Mouse (Mus musculus): Measurements from ENCODE around the gene Bpifc. TPM values are rescaled to one million over a fixed set of nuclear protein-coding genes. Genes with fewer than 3 reads are reported as not detected.

The Bpifc gene
- polyA plus RNA-seq, 1 experiment: not detected

DNA sequence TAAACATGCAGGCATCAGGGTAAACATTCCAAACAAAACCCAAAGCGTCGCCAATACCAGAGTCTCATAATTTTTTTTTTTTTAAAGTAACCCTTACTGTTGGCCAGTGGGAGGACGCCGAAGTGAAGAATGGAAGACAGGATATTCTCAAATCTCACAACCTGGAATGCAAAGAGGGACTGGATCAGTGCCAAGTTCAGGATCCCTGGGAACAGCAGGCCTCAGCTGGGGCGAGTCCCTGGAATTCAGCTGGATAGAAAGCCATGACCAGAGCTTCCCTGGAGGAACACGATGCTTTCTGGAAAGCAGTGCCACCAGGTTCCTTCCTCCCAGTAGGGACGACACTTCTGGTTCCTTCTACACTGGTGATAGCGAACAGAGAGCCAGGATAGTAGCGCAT lies 48.8 kb downstream of the Bpifc start:
- no peak for DNase-seq (ENCODE audit: low read depth, low spot score)
- 59% methylated on average over 9 of the region's 9 CpGs for WGBS

DNA sequence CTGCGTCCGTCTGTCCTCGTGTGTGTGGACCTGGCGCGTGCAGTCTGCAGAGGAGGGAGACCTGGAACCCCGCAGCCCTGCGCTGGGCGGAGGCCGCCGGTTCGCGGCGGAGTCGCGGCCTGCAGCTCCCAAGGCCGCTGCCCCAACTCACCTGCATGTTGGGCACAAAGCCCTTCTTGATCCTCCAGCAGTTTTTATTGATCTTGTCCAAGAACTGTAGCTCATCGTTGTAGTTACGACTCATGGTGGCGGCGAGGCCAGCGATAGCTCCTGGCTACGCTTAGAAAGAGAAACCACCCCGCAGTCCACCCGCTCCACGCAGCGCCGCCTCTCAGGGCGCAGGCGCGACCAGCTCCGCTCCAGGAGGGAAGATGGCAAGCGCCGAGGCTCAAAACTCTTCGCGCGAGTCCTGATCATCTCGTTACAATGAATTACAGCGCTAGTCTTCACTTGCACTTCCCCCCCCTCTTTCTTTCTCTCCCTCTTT lies 54.2 kb downstream of the Bpifc start, which contains the start of gene Rtcb:
Gene Rtcb (minus strand): TSS at position 360 of the 487 bp plus-strand sequence.
- DNase-seq (ENCODE audit: low read depth, low spot score): peak; percentile 92
- under 1% methylated on average over 38 of the region's 38 CpGs for WGBS

DNA sequence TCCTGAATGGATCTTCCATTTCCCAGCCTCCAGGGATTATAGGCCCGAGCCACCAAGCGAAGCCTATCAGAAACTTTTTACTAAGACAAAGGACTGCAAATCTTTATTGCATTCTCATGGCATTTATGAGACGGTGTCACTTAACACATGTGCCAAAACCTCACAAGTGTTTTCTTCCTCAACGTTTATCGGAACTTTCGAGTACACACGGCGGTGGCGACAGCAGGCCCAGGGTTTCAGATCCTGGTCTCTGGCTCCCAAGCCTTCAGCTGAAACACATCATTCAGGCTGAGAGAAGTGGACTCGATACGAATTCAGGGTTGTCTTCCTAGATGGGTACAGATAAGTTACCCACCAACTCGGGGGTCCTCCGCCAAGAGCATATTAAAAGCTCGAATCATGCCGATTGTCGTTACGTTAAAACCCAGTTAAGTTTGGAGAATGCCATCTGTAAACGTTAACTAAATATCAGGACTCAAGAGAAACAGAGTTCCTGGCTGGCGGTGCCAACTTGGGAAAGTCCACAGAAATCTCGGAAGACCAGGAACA lies 54.8 kb downstream of the Bpifc start:
- no peak for DNase-seq (ENCODE audit: low read depth, low spot score)
- WGBS: under 1% methylated on average over 20 of the region's 20 CpGs

GRCm38 (mm10) chr10:85954429-85954828 lies 57.3 kb downstream of the Bpifc start:
- 24% methylated on average over 2 of the region's 2 CpGs for WGBS
- DNase-seq (ENCODE audit: low read depth, low spot score): no peak

DNA sequence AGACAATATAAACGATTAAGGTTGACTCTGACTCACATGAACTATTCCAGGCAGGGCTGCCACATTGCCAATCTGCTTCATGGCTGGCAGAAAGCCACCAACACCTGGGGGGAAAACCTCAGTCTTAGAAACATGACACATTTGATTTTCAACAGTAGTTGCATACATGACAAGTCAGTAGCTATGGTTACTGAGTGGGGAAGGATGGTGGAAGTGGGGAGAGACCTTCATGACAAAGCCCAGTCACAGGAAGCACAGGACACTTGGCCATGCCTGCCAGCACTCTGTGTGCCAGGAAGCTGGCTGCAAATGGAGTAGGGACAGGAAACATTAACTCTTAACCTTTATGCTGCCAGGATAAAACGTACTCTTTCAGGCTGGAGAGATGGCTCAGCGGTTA lies 58.3 kb downstream of the Bpifc start:
- 28% methylated on average over 3 of the region's 3 CpGs for WGBS
- DNase-seq (ENCODE audit: low read depth, low spot score): no peak

DNA sequence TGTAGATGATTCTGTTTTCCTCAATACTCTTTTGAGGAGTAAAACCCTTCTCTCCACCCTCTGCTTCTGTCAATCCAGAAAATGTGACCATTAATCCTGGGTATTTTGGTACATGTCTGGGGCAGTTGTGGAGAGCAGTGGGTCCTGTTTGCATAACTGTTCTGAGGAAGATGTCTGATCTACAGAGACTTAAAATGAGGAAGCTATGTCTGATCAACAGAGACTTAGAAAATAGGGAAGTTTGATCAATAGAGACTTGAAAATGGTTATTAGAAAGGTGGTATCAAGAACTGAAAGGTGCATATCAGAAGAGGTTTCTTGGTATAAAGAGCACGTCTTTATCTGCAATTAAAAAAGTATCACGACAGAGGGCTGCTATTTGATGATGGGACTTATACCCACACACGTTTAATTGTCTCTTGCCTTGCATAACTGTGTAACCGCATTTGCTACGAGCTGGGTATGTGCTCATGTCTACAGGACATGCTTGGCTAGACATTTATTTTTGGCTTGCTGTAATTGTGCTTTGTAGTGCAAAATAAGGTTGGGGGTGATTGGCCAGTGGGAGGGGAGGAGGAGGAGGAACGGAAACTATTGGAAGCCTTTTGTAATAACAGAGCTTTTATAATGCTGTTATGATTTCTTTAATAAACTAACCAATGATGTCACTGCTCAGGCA lies 59.8 kb downstream of the Bpifc start:
- no peak for DNase-seq (ENCODE audit: low read depth, low spot score)
- 82% methylated on average over 6 of the region's 6 CpGs for WGBS

GRCm38 (mm10) chr10:85948483-85949196 lies 63.1 kb downstream of the Bpifc start:
- no peak for DNase-seq (ENCODE audit: low read depth, low spot score)

DNA sequence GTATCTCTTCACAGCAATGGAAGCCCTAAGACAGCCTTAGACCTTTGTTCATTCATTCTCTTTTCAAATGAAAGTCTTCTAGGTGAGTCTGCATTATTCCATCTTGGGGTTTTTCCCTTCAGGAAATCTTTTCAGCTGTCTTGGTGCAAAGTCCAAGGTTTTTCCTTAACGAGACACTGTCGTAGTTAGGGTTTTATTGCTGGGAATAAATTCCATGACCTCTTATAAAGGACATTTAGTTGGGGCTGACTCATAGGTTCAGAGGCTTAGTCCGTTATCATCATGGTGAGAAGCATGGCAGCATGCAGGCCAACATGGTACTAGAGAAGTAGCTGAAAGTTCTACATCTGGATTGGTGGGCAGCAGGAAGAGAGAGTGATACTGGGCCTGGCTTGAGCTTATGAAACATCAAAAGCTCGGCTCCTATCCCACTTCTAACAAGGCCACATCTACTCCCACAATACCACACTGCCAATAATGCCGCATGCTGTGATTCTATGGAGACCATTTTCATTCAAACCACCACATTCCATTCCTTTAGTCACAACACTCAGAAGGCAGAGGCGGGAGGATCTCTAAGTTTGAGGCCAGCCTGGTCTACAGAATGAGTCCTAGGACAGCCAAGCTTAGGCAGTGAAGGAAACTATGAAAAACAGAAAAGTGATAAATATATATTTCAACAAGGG lies 75.3 kb downstream of the Bpifc start:
- 66% methylated on average over 6 of the region's 6 CpGs for WGBS
- peak; percentile 56 for DNase-seq (ENCODE audit: low read depth, low spot score)

More at GRCm38 (mm10) chr10:85948483-85949196, 63.1 kb downstream of the Bpifc start:
- WGBS: 95% methylated on average over 8 of the region's 8 CpGs

DNA sequence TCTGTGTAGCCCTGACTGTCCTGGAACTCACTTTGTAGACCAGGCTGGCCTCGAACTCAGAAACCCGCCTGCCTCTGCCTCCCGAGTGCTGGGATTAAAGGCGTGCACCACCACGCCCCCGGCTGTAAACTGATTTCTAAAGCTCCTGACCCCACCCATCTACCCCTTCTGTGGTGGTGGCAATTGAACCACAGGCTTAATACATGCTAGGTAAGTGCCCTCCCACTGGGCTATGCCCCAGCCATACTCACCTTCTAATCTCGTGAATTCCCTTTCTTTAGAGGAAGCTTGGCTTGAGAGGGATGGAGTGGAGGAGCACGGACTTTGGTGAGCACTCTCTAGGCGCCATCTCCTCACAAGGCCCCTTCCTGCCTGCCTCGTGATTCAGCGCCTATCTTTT lies 81.7 kb downstream of the Bpifc start:
- WGBS: 87% methylated on average over 11 of the region's 11 CpGs
- DNase-seq (ENCODE audit: low read depth, low spot score): no peak

DNA sequence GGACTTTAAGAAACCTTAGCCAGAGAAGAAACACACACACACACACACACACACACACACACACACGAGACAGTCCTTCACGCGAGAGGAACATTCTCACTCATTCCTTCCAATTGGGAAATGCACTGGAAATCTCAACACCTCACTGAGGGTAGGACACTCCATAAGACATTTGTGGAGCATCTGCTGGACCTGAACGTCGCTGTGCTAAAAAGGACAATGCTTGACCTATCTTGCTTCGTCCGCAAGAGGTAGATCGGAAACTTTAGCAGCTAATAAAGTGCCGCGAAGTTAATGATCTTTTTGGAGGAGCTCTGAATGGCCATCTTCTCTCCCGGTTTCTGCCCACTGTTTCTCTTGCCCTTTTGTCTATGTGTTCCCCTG lies 82.5 kb downstream of the Bpifc start:
- no peak for DNase-seq (ENCODE audit: low read depth, low spot score)
- WGBS: 37% methylated on average over 11 of the region's 11 CpGs

DNA sequence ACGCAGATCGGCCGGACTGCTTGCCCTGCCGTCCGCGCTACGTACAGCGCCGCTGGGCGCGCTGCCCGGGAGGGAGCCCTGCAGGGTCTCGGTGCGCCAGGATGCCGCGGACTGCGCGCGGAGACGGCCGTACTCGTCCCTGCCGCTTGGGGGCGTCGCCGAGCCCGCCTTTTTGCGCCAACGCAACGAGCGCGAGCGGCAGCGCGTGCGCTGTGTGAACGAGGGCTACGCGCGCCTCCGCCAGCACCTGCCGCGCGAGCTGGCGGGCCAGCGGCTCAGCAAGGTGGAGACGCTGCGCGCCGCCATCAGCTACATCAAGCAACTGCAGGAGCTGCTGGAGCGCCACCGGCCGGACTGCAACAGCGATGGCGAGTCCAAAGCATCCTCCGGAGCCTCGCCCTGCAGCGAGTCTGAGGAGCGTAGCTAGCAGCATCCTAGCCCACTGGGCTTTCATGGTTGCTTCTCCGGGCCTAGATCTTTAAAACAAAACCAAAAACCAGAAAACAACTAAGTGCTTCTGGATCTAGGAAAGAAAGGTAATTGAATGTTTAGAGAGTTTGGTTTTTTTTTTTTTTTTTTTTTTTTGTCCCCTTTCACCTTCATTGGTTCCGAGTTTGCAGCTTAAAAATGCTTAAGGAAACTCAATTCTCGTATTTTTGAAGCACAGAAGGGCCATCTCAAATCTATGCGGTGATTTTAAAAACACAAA lies 83.0 kb downstream of the Bpifc start:
- peak; percentile 32 for DNase-seq (ENCODE audit: low read depth, low spot score)
- 1% methylated on average over 63 of the region's 63 CpGs for WGBS

DNA sequence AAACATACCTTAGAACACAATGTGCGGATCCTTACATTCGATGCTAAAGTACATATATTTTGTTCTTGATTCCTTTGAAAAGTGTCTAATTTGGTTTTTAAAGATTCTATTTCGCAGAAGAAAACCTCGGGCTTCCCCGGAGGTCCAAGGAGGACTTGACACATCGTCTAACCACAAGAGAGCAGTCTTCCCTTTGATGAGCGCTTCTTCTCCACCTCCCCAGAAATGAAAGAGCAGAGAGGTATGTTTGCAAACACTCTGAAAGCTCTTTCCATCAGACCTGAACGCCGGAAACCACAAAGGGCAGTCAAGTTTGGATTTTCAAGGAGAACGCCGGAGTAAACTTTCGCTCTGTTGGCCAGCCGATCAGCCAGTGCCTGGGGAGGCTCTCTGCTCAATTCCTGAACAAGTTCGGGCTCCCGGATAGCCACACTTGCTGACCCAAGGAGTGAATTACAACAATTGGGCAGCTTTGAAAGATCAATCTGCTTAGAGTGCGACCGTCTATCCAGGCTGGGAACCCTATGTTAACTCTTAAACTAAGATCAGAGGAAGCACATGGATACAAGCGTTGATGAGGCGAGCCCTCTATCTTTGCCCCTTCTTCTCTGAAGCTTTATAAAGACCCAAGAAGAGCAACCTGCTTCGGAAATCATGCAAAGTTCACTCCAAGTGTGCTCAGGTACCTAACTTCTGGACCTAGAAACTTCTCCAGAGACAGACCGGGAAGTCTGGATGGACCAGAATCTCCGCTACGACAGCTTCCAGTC lies 83.8 kb downstream of the Bpifc start, which contains the start of gene Ascl4:
Gene Ascl4 (plus strand): TSS at position 6 of the 770 bp plus-strand sequence.
- peak; percentile 24 for DNase-seq (ENCODE audit: low read depth, low spot score)
- 1% methylated on average over 23 of the region's 23 CpGs for WGBS

- peak; percentile 94 for DNase-seq (ENCODE audit: low read depth, low spot score)
- under 1% methylated on average over 90 of the region's 90 CpGs for WGBS
Measured at GRCm38 (mm10) chr10:85916498-85917309, 95.0 kb downstream of the Bpifc start, which contains the start of gene Prdm4. Prdm4 (minus strand) TSS chr10:85917142.

Other genes starting within 250 kb of the Bpifc start
- gene Pwp1, start 182.4 kb downstream of the Bpifc start, polyA plus RNA-seq (2012; rRNA removed): 10.1 and 10.2 TPM in 2 replicates
- 16.0 and 21.6 TPM in 2 replicates for gene Prdm4, start 94.8 kb downstream of the Bpifc start, polyA plus RNA-seq (2012; rRNA removed)
- gene Ascl4, start 84.2 kb downstream of the Bpifc start, polyA plus RNA-seq (2012; rRNA removed): 0.12 TPM in 1 of 2 replicates, not detected in the other
- gene Rtcb, start 54.1 kb downstream of the Bpifc start, polyA plus RNA-seq (2012; rRNA removed): 61.9 and 66.5 TPM in 2 replicates
- gene Fbxo7, start 10.1 kb upstream of the Bpifc start, polyA plus RNA-seq (2012; rRNA removed): 23.4 and 26.6 TPM in 2 replicates

Data from large intestine, adult 2 months (tissue).